Mouse (Mus musculus) T-cell, adult 2 months (primary cell): ENCODE measurements around the gene Caln1.

ENCODE experiments used
- DNase-seq: peaks from one replicate; pipeline ENCODE4 v3.0.0; 2022; ENCODE audit warnings: low spot score

Gene Caln1

DNA sequence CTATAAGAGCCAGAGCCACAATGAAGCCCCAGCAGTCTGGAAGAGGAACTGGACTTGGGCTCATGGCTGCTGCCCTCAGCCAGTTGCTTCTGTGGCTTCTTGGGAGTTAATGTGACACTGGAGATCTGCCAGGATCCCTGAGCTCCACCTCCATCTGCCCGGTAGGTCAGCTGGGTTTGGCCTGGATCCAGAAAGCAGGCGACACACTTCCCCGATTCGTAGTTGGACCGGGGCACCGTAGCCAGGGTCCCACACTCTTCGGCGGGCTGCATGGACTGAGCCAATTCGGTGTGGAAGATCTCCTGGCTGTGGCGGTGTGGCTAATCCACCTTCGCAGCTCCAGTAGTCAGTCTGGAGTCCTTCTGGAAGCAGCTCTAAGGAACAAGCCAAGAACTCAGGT lies at the start of gene Caln1:
TSS of gene Caln1 (plus strand) at position 219 of the 400 bp plus-strand sequence.
- no peak for DNase-seq

DNA sequence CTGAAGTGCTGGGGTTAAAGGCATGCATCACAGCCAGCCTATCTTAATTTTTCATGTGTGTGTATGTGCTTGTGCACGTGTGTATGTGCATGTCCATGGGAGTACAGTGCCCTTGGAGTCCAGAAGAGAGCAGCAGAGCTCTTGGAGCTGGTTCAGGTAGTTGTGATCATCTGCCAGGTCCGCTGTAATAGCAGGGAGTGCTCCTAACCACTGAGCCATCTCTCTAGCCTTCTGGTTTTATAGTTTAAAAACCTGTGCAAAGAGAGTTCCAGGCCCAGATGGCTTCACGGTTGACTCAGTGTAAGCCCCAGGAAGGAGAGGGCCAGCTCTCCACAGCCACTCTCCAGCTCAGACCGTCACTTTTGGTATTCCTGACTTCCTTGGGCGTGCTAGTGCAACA lies 49.5 kb upstream of the Caln1 start:
- DNase-seq, result no peak

DNA sequence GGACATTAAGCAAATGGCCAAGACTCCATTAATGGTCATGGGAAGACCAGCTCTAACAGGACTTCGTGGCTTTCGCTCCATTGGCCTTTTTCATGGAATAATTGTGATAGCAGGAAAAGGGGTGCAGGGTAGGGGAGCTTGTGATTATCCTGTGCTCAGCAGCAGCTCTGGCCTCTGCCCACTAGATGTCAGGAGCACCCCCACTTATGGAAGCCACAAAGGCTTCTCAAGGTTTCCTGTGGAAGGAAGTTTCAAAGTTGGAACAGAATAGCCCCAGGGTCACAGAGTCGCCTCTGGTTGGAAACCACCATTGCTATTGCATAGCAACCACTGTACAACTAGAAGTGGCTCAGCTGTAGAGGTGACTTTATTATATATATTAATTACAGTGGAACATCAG lies 48.8 kb upstream of the Caln1 start:
- DNase-seq, result no peak

DNA sequence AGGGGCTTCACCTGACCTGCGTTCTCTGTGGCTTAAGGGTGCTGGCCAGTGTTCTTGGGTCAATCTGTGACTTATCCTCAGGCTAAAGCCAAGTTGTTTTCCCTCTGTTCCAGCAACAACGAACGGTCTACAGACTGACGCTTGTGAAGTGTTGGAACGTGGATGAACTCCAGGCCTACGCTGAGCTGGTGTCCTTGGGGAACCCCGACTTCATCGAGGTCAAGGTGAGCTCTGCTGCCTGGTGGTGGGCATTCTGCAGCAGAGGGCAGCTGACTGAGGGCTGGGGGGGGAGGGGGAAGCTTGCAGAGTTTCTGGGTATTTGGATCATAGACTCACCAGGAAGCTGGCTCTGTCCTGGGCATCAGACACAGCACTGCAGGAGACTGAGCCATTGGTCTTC lies 43.8 kb upstream of the Caln1 start:
- no peak for DNase-seq

DNA sequence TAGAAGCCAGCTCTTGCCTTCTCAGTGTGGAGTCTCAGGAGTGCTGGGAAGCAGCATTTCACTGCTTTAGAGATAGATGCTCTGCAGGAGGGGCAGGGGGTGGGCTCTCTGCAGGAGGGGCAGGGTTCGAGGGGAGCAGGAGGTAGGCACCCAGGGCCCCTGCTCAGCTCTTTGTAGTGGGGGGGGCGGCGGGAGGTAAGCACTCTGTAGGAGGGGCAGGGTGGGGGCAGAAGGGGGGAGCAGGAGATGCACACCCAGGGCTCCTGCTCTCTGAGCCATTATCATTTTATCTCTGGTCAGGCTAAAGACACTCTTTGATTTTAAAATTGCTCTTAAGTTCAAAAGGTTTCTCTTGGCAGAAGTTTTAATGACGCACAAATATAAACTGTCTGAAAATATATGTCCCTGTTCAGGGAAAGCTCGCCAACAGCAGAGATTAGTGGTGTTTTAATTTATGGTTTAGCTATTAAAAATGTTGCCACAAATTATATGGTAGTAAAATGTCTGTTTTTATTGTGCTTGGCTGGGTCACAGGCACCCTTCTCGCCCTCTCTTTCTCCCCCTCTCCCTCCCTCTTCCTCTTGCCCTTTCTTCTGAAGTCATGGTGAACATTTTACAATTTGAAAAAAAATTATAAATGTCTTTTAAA lies 41.5 kb upstream of the Caln1 start:
- no peak for DNase-seq

DNA sequence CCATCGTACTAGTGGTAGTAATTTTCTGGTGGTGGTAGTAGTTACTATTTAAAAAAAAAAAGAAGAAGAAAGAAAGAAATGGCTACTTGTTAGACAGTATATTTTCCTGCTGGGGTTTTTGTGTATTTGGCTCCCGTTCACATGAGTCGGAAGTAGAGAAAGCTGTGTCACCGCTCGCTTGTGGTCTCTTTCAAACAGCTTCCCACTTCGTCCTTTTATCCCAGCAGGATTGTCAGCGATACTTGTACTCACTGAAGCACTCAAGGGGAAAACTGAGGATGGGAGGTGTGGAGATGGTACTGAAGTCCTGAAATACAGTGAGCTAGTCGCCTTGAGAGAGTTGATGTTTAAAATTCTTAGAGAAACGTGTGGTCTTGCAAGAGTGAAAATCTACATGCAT lies 40.9 kb upstream of the Caln1 start:
- DNase-seq, result no peak

DNA sequence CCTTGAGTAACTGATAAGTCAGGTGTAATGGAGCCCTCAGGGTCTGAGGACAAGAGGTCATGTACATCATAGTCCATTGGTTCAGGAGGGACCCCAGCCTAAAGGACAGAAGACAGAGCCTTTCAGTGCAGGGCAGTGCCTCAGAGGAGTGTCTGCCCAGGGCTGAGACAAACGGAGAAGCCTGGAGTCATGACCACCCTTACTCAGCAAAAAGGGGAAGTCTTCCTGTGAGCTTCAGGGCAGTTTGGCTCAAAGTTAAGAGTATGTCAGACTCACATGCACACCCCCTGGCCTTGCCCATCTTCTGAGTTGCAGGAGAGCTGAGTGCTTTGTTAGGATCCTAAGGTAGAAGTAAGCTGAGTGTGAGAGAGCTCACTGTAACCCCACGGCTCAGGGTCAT lies 39.4 kb upstream of the Caln1 start:
- no peak for DNase-seq

DNA sequence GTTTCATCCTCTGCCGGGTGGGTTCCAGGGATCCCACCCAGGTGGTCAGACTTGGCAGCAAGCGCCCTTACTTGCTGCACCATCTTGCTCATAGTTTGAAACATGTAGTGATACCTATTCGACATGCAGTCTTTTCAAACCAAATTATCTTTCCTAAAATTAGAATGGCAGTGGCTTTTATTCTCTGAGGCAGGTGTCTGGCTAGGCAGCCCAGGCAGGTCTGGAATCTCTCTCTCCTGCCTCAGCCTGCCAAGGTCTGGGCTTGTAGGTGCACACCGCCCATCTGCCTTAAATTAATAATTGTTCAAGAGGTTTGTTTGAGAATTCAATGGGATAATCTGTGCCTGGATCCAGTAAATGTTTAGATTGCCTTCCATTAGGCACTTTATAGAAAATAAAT lies 38.5 kb upstream of the Caln1 start:
- DNase-seq, result no peak

DNA sequence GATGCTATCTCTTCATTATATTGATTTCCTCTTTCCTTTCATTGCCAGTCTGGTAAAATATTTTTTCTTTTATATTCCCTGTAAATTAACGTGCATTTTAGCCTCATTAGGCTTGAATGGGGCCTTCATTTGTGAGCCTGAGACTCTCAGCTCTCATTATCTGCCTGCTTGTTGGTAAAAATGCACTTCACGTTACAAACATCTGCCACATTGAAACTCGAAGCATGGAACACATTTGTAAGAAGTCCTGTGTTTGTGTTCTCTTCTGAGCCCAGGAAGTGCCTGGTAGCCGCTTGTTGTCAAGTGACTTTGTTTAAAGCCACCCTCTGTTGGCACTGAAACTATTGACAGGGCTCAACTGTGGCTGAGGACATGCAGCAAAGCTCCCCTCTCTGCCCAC lies 38.0 kb upstream of the Caln1 start:
- DNase-seq, result no peak

DNA sequence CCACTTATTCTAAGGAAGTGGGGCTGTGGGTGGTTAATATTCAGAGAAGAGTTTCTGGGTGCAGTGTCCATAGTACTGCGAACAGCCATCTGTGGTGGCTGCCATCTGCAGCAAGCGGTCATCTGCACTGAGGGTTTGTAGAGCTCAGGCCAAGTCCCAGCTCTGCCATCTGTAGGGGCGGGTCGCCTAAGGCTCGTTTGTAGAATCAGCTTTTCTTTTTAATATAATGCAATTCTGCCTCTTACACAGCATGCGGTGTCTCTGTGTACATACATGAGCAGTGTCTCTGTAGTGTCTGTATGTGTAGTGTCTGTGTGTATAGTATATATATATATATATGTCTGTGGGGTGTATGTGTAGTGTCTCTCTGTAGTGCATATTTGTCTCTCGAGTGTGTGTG lies 35.7 kb upstream of the Caln1 start:
- no peak for DNase-seq

DNA sequence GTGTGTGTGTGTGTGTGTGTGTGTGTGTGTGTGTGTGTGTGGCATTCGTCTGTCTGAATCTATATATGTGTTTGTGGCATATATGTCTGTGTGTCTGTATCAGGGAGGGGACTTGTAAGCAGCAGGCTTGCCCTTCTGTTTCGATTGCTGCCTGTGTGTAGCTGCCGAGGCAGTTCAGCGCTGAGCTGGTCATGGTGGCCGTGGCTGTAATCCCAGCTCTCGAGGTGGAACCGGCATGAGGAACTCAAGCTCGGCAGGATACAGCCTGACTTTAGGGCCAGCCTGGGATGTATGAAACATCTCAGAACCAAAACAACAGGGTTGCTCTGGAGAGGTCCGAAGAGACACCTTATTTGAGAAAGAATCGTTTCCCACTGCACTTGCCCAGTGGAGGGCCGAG lies 35.3 kb upstream of the Caln1 start:
- DNase-seq, result no peak

DNA sequence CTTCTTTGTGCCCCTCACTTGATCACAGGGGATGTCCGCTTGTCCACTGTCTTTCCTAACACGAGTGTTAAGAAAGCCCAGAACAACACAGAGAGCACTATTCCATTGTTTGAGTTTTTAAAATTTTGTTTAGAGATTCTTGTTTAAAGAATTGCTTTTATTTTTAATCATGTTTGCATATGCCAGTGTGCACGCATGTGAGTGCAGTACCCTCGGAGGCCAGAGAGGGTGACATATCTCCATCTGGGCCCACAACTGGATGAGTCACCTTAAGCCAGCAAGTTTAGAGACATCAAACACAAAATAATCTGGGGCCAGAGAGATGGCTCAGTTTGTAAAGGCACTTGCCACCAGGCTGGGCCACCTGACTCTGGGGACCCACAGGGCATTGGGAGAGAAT lies 33.8 kb upstream of the Caln1 start:
- DNase-seq, result no peak

DNA sequence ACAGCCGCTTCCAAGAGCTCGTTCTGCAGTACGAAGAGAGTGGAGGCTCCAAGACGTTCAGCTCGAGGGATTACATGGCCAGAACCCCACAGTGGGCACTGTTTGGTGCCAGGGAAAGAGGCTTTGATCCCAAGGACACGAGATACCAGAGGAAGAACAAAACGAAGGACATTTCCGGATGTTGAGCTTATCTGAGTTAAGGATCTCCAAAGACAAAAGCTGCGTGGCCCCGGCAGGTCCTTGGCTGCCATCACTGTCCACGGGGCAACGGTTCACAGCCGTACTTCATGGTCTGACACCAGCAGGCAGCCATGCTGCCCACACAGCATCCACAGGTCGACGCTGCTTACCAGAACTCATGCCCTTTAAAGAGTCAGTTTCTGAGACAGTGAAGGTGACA lies 28.6 kb upstream of the Caln1 start:
- DNase-seq, result no peak

DNA sequence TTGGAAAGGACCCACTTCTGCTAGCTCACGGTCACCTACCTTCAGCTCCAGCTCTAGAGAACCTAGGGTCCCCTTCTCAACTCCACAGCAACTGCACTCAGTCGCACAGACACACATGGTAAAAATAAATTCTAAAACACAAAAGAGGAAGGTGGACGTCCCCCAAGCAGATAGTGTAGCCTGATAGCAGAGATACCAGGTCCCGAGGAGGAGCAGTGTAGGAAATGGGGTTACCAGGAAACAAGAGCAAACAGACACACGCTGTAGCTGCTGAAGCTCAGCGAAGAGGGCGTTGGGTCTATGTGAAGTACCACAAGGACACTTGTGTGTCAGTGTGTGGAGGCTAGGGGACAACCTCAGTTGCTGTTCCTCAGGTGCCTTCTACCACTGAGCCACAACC lies 24.3 kb upstream of the Caln1 start:
- no peak for DNase-seq

DNA sequence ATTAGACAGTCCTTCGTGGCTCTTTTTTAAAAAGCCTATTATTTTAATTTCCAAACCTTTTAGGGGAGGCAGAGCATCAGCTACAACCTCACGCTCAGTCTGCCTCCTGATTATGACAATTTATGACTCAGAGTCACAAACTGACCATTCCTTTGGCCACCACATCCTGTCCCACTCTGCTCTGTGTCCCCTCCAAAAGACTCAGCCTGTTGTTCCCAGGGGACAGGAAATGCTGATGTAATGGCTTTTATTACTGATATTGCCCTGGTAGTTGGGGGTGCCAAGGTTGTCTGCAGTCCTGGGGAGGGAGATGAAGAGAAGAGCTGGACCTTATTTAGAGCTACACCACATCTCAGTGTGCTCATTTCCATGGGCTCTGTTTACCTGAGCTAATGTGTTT lies 23.4 kb upstream of the Caln1 start:
- DNase-seq, result no peak

DNA sequence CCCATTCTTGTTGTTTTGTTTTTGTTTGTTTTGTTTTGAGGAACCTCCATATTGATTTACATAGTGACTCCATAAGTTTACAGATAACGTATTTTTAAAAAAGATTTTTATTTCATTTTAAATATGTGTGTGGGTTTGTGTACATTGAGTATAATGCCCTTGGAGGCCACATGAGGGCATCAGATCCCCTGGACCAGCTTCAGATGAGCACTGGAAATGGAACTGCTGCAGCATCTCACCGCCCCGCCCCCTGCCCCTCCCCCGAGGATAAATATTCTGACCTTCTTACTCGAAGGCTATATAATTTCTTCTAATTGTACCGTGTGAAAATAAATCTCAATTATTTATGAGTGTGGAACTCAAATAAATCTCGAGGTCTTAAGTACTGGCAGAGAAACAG lies 14.0 kb upstream of the Caln1 start:
- no peak for DNase-seq

DNA sequence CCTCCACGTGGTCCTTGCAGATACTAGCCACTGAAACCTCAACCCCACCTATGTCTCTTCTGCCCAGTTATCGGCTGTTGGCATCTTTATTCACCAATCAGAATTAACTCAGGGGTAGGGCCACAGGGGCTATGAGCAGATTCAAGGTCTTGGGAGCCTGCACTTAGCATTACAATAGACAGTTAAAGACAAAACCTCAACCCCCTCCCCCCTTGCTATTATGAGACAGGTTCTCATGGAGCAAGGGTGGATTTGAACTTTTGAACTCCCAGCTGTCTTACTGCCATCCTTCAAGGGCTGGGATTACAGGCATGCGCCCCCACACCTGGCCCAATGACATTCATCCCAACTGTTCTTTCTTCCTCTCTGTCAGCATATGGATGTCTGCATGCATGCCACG lies 6.1 kb upstream of the Caln1 start:
- DNase-seq, result no peak

DNA sequence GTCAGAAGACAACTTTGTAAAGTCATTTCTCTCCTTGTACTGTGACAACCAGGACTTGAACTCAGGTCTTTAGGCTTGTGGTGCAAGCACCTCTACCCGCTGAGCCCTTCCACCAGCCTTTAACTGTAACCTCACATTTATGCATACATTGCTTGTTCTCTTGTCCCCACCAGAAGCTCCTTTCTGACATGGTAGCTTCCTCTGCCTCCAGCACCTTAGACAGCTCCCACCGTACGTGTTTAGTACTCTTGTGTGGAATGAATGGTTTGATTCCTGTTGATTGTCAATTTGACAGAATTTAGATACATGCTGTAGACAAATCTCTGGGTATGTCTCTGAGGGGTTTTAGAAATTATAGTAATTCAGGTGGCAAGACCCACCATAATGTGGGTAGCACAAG lies 5.5 kb upstream of the Caln1 start:
- DNase-seq, result no peak

DNA sequence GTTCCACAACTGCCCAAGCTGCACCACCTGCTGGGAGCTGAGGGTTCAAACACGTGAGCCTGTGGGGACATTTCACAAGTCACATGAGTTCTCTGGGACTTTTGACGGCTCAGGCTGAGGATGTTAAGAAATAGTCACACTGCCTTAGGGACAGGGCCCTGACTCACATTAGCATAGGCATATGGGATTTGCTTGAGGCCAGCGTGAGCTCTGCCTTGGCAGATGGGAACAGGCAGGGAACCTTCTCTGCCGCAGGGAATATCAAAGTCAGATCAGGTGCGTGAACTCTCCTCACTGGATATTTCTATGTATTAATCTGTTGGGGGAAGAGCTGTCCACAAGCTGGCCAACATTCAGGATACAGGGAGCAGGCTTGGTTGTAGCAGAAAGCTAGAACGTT lies 1.0 kb upstream of the Caln1 start:
- no peak for DNase-seq

DNA sequence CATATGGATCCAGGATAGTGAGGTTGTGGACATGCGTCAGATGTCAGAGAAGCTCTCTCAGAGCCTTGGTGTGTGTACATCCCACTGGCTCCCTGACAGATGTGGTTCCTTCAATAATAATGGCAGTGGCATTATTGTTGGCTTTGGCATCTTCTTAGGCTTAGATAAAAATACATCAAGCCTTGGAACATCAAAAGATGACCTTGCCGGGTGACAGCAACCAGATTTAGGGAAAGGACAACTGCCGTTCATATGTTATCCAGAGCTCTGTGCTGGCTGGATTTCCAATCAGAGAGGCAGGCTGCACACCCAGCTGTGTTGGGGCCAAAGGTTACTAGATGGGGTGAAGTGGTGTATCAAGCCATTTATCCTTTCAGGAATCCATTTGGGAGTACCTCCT lies 6.2 kb downstream of the Caln1 start:
- DNase-seq, result no peak

DNA sequence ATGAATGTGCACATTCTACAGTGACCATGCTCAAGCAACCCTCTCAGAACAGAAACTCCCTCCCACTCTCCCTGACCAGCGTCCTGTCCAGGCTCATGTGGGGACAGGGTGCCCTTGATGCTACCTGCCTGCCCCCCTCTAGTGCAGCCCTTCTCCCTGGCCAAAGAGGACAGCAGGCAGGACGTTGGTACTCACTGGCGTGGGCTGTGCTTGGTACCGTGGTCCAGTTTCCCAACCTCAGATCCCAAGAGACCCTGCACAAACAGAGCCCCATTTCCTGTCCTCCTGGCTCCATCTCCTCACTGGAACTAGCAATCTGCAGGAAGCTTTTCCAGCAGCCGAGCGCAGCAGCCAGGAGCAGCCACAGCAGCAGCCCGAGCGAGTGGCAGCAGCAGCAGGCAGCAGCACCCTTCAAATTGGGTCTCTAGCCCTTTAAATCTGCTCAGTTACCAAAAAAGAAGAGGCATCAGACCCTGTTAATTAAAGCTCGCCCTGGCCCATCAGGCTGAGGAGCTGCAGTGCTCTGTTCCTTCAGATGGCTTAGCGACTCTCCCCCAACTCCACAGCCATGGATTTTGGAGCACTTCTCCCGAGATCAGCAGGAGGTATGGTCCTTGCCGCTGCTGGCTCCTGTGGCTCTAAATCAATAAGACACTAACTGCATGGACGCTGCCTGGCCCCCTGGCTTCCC lies 15.1 kb downstream of the Caln1 start, which contains the start of gene A330070K13Rik:
TSS of gene A330070K13Rik (minus strand) at position 410 of the 691 bp plus-strand sequence.
- DNase-seq, result no peak

DNA sequence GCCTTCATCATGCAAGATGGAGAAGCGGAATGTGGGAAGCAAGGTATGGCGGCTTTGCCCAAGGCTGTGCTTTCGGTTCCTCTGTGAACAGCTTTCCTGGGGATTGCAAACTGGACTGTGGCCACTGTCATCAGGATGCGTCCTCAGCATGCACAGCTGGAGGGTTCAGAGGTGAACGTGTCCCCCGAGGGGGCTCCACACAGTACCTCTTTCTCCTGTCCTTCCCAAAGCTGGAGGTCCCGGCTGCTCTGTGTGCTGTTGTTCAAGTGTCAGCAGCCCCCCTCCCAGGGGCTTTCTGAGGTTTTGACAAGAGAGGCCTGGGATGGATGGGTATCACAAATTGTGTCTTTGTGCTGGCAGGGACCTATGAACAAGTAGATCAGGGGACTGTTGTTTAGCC lies 17.2 kb downstream of the Caln1 start:
- DNase-seq, result no peak

DNA sequence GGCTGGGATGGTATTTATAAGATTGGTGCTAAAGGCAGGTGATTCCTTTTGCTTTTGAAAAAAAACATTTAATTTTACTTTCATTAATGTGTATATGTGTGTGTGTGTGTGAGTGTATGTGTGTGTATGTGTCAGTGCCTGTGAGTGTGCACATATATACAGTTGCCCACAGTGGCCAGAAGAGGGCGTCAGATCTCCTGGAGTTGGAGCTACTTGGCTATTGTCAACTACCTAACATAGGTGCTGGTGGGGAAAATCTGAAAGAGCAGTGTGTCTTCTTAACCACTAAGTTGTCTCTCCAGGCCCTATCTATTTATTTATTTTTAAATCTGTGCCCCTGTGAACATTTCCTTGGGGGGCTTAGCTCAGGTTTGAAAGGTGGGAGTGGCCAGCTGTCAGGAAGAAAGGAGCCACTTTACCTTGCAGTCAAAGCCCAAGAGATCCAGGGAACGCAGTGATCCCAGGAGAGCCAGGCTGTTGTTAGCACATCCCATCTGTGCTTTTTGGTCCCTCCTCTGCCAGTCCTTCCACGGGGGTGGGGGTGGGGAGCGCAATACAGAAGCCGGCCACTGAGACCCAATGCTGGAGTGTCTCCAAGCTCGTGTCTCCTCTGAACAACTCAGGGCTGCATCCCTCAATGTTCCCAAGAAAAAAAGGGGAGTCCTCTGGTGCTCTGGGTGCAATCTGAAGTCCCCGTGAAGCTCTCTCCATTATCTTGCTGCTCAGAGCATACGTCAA lies 24.5 kb downstream of the Caln1 start:
- no peak for DNase-seq
